Mouse (Mus musculus) kidney, adult 2 months (tissue): ENCODE data around the gene Usp2.

Source experiments
- CTCF ChIP-seq: fragments of 200-500 bp; conservative IDR thresholded peaks from 2 replicates; pipeline ENCODE4 v1.5.1; 2011; ENCODE audit warnings: low read depth, mild to moderate bottlenecking, control low read depth, low read length, moderate library complexity, mixed read lengths; ENCODE audit not compliant: insufficient read depth, insufficient read length
- POLR2A ChIP-seq: fragments of 200-500 bp; IDR thresholded peaks from one replicate; pipeline ENCODE4 v1.6.1; 2011; ENCODE audit warnings: low read depth, low read length, control low read depth

- TF ChIP-seq POLR2A (no peak), CTCF (no peak)
Observed at GRCm38 (mm10) chr9:44104881-44105280, 38.1 kb downstream of the Usp2 start.
